In genomic region chr10:40524991-40525390, GRCm38 (mm10) we compare ENCODE assay signal across 10 mouse cellular contexts. TPM values are rescaled to one million over a fixed set of nuclear protein-coding genes. Genes with fewer than 3 reads are reported as not detected.
DNase-seq lines count a peak whose midpoint lies in the region; ATAC-seq and TF ChIP-seq lines count a peak whose summit lies in the region.
"Had no signal": no experiment of that assay in that cellular context is flagged by ENCODE, and none has a peak within 500 bp of the region (broad histone marks: within the 10 kb centered on the region; RNA-seq: fewer than 3 reads in every experiment).

No protein-coding gene starts in this region.

- H3K4me1 ChIP-seq in heart, adult 2 months (ENCODE audit: control insufficient read depth, insufficient read depth, low read length) = no peaks in the 10 kb centered on the region; the same call in 1 of the 2 replicates

- no peak for TF ChIP-seq EP300 in heart, adult 2 months (IDR thresholded peaks at IDR 0.05; ENCODE audit: insufficient read depth, low read depth, low read length)

- no peak overlapping the region for H3K27ac ChIP-seq in heart, adult 2 months
- H3K27ac ChIP-seq: limb, embryonic 13.5 days had no signal

- no peaks in the 10 kb centered on the region for H3K36me3 ChIP-seq in heart, adult 2 months (ENCODE audit: control insufficient read depth, insufficient read depth, low read length)
- H3K36me3 ChIP-seq: limb, embryonic 13.5 days; stomach, embryonic 15.5 days had no signal

- H3K9ac ChIP-seq in heart, adult 2 months (ENCODE audit: low read depth, low read length) = no peak overlapping the region
- H3K9ac ChIP-seq: limb, embryonic 13.5 days; stomach, embryonic 15.5 days had no signal

- WGBS in heart, adult 2 months = 26% methylated on average over 10 of the region's 10 CpGs

- H3K79me2 ChIP-seq in heart, adult 2 months (replicated peaks; ENCODE audit: control insufficient read depth, insufficient read depth, low read length) = no peaks in the 10 kb centered on the region

- DNase-seq in heart, adult 2 months = no peak
- no peak for DNase-seq in heart, postnatal 25 days (ENCODE audit: low spot score)
- DNase-seq in thymus, postnatal 0 days (ENCODE audit: low spot score) = peak; percentile 71
- no peak for DNase-seq in thymus, adult 18-20 months
- peak; percentile 22 for DNase-seq in cerebellum, adult 9-11 months

- peak; percentile 94 for TF ChIP-seq CTCF in heart, adult 2 months (IDR thresholded peaks at IDR 0.05)

- intact Hi-C loops in heart, adult 2 months (cut with DNase I) = loop anchor here (1.0 to 5.0 kb wide), 2 partner anchors 178 to 266 kb away; no protein-coding TSS in a partner anchor
- intact Hi-C loops in heart, postnatal 25 days (cut with DNase I) = loop anchor here (1.0 to 5.0 kb wide), 3 partner anchors 153 to 266 kb away; no protein-coding TSS in a partner anchor

- H3K27me3 ChIP-seq in heart, adult 2 months (ENCODE audit: control insufficient read depth, insufficient read depth, low read length) = no peaks in the 10 kb centered on the region
- H3K27me3 ChIP-seq: stomach, embryonic 15.5 days had no signal

- H3K4me3 ChIP-seq in heart, adult 2 months = no peak overlapping the region
- H3K4me3 ChIP-seq: limb, embryonic 13.5 days; stomach, embryonic 15.5 days had no signal

- TF ChIP-seq POLR2A in heart, adult 2 months (IDR thresholded peaks at IDR 0.05; ENCODE audit: insufficient read depth, low read depth, low read length) = no peak

- ATAC-seq in inflammation-experienced regulatory T-cells, adult 6 months = peak; percentile 18
- 0 out of 2 replicates have a peak, but pooled peaks have one; percentile 38 for ATAC-seq in monocyte, adult 5-6 weeks (replicated peaks; ENCODE audit: insufficient number of reproducible peaks, low FRiP score, low TSS enrichment, poor library complexity, severe bottlenecking)
- no peak for ATAC-seq in activated CD4-positive, CD25-positive, alpha-beta regulatory T cell, adult 4 months

RNA-seq across cellular contexts. Expression of gene Slc22a16, which starts 45.1 kb away (rescaled TPM):
- not detected for total RNA-seq in heart, adult 2 months (2021)
- polyA plus RNA-seq in heart, adult 2 months (2012; rRNA removed) = 0.04 TPM in 1 of 2 replicates, not detected in the other
- not detected for total RNA-seq in heart, postnatal 25 days (2021)
- not detected in 2 replicates for polyA plus RNA-seq in thymus, postnatal 0 days (2015; fragmentation: Nextera tagmentation; extraction: Ambion mirVana)
- not detected for polyA plus RNA-seq in inflammation-experienced regulatory T-cells, adult 6 months (2017; shearing (Covaris generic))
- not detected in 3 replicates for total RNA-seq in monocyte, adult 5-6 weeks (2017)
- polyA plus RNA-seq in activated CD4-positive, CD25-positive, alpha-beta regulatory T cell, adult 4 months (2017; shearing (Covaris generic)) = not detected
- polyA plus RNA-seq: limb, embryonic 13.5 days; stomach, embryonic 15.5 days had no signal

Comparison
In these comparisons a context has a peak if more than half of its experiments do, and no peak if none do; other contexts are left out.
1. DNase-seq: peak in thymus, postnatal 0 days (single experiment) and cerebellum, adult 9-11 months (single experiment); none in heart, adult 2 months (0 of 2), heart, postnatal 25 days (single experiment) and thymus, adult 18-20 months (0 of 2).